Mouse (Mus musculus) heart, adult 11 months (tissue): ENCODE data around the gene Mrgprh.
"Not testable (repeated sequence)": the region's sequence is repeated elsewhere in the genome, so short reads cannot be mapped to it uniquely, and the experiment has no call there.

Source experiments
- DNase-seq: peaks from one replicate; pipeline ENCODE4 v3.0.0; 2022

The Mrgprh gene

DNA sequence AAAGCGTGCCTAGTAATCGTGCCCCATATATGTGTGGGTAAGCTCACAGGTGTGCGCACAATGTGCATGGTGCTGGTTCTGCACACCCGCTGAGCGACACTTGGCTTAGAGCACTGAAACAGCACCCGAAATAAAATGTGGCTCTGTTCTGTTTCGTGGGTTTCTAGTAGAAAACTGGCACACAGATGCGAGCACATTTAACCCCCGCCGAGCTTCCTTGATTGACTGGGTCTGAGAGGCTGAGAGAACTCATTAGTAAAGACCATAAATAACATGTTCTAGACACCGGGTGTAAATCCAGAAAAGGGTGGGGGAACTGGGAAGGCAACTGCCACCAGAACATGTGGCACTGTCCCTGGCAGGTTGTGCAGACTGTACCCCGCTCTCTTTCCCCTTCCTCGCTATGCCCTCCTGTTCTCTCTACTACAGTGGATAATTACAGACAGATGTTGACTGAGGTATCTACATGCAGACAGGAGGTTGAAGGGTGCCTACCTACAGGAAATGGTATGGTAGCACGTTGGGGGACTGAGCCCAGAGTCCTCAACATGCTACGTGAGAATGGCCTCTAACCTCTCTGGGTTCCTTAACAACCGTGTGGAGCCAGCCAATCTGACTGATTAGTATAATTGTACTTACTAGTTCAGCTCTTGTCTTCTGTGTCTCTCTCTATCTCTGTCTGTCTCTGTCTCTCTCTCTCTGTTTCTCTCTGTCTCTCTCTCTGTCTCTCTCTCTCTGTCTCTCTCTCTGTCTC lies 3.4 kb upstream of the Mrgprh start:
- no peak for DNase-seq

- DNase-seq: peak; percentile 96
Observed at GRCm38 (mm10) chr17:12880178-12880577, 4.3 kb downstream of the Mrgprh start.

- no peak for DNase-seq
Observed at GRCm38 (mm10) chr17:12881216-12881615, 5.4 kb downstream of the Mrgprh start.

DNA sequence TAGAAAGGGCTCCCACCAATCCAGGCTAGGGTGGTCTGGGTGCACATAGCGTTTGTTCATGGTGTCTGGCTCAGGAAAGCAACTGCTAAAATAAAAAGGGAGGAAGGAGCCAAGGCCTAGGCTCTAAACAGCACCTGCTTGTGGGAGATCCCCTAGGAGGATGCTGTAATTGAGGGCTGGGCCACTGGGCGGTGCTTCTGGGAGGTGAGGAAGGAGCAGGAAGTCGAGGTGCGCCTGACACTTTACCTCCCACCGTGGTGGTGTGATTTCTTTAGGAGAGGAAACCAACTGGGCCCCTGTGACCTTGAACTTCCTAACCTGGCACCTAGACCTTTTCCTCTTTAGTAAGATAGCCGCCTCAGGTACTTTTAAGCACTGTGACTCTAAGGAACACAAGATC lies 10.8 kb downstream of the Mrgprh start:
- DNase-seq: no peak

- peak; percentile 93 for DNase-seq
Observed at GRCm38 (mm10) chr17:12887021-12887775, 11.4 kb downstream of the Mrgprh start.

GRCm38 (mm10) chr17:12891054-12891453 lies 15.2 kb downstream of the Mrgprh start:
- DNase-seq: peak; percentile 76

- DNase-seq: no peak
Observed at GRCm38 (mm10) chr17:12892033-12892432, 16.2 kb downstream of the Mrgprh start.

DNA sequence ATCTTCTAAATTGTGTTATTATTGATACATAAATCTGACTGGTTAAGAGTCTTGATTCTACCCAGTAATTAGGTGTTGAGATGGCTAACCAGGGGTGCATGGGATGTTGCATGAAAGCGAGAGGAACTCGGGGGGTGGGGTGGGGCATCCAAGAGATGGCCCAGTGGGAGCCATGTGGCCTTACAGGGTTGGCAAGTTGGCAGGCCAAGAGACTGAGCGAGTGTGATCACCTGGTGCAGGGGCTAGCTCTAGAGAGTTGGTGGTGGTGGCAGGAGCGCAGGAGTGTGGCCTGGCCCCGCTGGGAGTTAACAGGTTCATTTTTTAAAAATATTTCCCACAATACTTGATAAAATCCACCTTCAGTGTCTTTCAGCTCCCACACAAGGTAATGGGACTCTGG lies 21.8 kb downstream of the Mrgprh start:
- DNase-seq: peak; percentile 80

DNA sequence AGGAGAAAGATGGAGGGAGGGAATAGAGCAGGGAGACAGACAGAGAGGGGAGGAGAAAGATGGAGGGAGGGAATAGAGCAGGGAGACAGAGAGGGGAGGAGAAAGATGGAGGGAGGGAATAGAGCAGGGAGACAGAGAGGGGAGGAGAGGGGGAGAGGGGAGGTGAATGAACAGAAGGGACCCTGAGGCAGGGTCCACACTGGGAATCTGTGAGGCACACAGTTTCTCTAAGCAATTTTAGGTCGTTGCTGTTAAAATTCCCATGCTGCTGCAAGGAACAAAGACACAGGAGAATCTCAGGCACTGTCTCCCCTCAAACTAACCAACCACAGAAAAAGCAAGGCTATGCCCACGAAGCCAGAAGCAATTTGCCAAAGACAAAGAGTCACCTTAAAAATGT lies 22.8 kb downstream of the Mrgprh start:
- not testable (repeated sequence) for DNase-seq

GRCm38 (mm10) chr17:12902291-12902690 lies 26.5 kb downstream of the Mrgprh start:
- peak; percentile 80 for DNase-seq

GRCm38 (mm10) chr17:12903372-12904333 lies 27.8 kb downstream of the Mrgprh start:
- DNase-seq: no peak

DNA sequence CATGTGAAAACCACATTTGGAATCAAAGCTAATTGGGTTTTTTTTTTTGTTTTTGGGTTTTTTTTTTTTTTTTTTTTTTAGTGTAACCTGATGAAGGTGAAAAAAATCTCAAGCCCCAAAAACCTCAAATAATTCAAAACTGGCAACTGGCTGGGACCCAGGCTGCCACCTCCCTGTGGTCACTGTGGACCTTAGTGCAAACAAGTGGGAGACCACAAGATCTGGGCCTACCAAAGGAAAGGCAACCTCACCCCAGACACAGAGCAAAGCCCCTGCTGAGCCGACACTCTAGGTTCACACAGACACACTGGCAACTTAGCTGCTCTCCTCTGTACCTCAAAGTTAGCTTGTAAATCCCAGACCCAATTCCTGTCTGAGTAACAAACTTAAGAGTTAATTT lies 28.5 kb downstream of the Mrgprh start:
- DNase-seq: no peak

GRCm38 (mm10) chr17:12905810-12906209 lies 30.0 kb downstream of the Mrgprh start:
- peak; percentile 70 for DNase-seq

- DNase-seq: peak; percentile 83
Observed at GRCm38 (mm10) chr17:12906436-12906835, 30.6 kb downstream of the Mrgprh start.

DNA sequence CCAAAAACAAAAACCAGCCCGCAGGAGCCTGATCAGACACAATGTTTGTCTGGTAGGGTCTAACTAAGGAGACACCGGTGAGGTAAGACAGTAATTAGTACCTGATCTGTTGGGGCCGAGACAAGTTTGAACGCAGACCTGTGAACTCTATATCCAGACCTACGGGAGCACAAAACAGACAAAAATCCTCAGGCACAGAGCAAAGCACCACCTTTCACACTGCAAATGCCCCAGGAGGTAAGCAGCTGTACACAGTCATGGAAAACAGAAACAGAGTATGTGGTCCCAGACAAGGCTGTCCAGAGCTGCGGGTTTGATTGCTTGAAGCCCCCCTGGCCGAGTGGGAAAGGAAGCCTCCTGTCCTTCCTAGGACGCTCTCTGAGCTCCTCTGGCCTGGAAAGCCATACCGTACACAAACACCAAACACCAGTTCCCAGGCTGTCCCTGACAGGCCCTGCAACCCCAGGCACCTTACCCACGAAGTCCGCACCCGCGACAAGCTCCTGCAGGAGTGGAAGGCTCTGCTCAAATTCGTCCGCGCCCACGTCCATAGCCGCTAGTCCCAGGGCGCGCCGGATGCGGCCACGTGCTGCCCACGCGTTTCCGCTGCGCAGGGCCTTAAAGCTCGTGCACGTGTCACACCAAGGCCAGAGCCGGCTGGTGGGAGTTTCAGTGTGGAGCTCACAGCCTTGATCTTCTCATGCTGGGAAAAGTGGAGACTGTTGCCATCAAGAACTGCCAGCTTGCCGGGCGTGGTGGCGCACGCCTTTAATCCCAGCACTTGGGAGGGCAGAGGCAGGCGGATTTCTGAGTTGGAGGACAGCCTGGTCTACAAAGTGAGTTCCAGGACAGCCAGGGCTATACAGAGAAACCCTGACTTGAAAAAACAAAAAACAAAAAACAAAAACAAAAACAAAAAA lies 33.8 kb downstream of the Mrgprh start, which contains the start of gene Pnldc1:
Pnldc1 (minus strand) TSS at position 870 of the 920 bp plus-strand sequence.
- DNase-seq: peak; percentile 84

GRCm38 (mm10) chr17:12910391-12910790 lies 34.6 kb downstream of the Mrgprh start:
- DNase-seq: no peak

GRCm38 (mm10) chr17:12915488-12915880 lies 39.6 kb downstream of the Mrgprh start, which contains the start of gene Tcp1:
Gene Tcp1, plus strand, starts transcription at chr17:12915701.
- DNase-seq: no peak

DNA sequence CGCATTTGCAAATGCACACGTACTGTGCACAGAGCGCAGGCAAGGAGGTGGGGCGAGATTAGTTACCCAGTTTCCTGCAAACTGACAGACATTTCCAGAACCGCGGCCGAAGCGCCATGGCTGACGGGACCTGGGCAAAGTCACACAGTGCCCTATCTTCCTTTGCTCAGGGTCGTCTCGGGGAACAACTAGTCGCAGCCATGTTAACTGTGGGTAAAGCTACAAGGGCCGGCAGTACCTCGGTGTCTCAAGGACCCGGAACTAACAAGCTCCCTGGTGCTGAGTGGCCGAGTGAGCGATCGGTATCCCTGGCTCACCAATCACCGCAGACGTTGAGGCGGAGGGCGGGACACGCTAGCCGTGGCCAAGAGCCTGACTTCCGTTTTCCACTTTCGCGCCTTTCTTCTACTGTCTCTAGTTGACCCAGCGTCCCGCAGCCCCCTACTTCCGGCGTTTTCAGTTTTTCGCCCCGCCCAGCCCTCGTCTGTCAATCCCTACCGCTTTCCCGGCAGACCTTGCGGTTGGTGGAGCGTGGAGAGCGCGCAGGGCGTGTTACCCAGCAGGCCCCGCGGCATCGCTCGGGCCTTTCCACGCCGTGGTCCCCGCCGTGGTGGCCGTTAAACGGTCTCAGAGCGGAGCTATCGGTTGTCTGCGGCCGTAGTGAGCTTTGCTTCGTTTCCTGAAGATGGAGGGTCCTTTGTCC lies 40.2 kb downstream of the Mrgprh start, which contains the start of gene Mrpl18:
Mrpl18 (minus strand) TSS at position 465 of the 703 bp plus-strand sequence.
- peak; percentile 100 for DNase-seq

DNA sequence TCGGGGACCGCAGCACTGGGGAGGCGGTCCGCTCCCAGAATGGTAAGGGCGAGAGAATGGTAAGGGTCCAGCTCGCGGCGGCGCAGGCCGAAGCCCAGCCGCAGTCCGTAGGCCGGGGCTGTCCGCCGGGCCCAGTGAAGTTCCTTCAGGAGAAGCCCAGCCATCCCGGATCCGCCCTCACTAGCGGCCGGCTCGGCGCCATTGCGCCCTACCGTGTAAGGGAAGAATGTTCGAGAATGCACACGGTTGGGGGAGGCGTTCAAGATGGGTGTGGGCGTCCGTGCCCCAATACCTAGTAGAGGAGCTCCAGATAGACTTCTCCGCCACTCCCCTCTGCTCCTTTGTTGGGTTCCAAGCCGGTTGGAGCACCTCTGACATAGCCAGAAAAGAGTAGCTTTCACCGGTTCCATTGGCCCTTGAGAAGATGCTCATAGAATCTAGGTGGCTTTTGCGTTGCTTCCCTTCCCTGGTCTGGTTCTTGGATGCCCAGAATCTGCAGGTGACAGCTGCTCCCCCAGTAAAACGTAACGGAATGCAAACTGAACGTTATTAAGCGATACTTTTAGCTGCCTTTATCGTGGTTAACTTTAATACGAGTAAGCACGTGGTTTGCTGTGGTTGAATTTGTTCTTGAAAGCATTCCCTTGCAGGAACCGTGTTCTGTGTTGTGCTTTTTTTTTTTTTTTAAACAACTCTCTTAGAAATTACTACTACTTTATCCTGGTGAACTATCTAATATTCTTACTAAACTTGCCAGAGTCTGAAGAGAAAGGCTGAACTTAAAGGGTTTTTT lies 41.0 kb downstream of the Mrgprh start:
- DNase-seq: no peak

DNA sequence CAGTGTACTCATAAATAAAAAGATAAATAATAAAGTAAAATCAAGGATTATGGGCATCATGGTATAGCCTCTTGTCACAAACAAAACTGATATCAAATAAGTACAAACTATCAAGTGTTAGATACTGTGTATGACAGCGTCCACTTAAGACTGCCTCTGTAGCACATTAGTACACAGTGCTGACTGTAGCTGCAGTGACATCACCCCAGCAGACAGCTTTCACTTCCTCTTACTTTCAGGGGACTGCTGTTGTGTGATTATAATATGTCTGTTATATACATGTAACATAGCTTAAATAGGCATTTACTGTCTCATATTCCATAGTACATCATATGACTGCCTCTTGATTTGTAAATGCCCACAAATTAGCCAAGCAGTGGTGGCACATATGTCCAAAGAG lies 45.2 kb downstream of the Mrgprh start:
- DNase-seq: no peak
